Comparison of ENCODE assay signal across 29 mouse cellular contexts in the genomic region with DNA sequence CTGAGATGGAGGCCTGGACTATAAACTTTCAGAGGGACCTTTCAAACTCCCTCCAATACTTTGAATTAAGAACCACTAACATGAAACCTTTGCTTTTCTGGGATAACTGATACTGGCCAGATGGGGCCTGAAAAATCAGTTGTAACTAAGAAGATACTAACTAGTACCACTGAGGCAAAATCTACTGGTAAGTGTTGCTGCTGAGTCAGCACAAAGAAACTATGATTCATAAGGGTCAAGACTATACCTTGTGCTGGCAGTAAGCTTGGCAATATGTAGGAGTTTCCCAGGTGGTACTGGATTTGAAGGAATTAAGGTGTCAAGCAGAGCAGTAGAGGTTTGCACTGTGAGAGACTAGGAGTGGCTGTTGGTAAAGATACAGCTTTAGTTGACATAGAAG.
"Had no signal": no experiment of that assay in that cellular context is flagged by ENCODE, and none has a peak within 500 bp of the region (broad histone marks: within the 10 kb centered on the region; RNA-seq: fewer than 3 reads in every experiment).

No protein-coding gene starts in this region.

- H3K27me3 ChIP-seq: limb, embryonic 12.5 days; limb, embryonic 13.5 days; limb, embryonic 15.5 days; liver, embryonic 12.5 days; liver, embryonic 13.5 days; liver, embryonic 15.5 days; lung, embryonic 15.5 days; megakaryocyte, embryonic 14.5 days; midbrain, embryonic 12.5 days; midbrain, embryonic 13.5 days; midbrain, embryonic 15.5 days had no signal

- DNase-seq: left cerebral cortex, postnatal 4 days; liver; liver, embryonic 13.5 days; liver, postnatal 0 days; lung, adult 18-20 months; lung, adult 2 months; lung, embryonic 14.5 days; lung, postnatal 10 days; lung, postnatal 14 days; lung, postnatal 36 days; lung, postnatal 4 days; midbrain, embryonic 14.5 days had no signal

- H3K9me3 ChIP-seq: limb, embryonic 10.5 days; limb, embryonic 12.5 days; limb, embryonic 13.5 days; limb, embryonic 15.5 days; liver, embryonic 12.5 days; liver, embryonic 13.5 days; liver, embryonic 15.5 days; lung, embryonic 15.5 days; megakaryocyte, embryonic 14.5 days; midbrain, embryonic 10.5 days; midbrain, embryonic 12.5 days; midbrain, embryonic 13.5 days; midbrain, embryonic 15.5 days had no signal

- H3K4me1 ChIP-seq: limb, embryonic 10.5 days; limb, embryonic 12.5 days; limb, embryonic 13.5 days; limb, embryonic 15.5 days; liver, embryonic 12.5 days; liver, embryonic 13.5 days; liver, embryonic 15.5 days; lung, embryonic 15.5 days; midbrain, embryonic 10.5 days; midbrain, embryonic 12.5 days; midbrain, embryonic 13.5 days; midbrain, embryonic 15.5 days had no signal

- H3K27ac ChIP-seq: limb, embryonic 10.5 days; limb, embryonic 12.5 days; limb, embryonic 13.5 days; limb, embryonic 15.5 days; liver, embryonic 12.5 days; liver, embryonic 13.5 days; liver, embryonic 14.5 days; liver, embryonic 15.5 days; lung, embryonic 15.5 days; macrophage; midbrain, embryonic 10.5 days; midbrain, embryonic 12.5 days; midbrain, embryonic 13.5 days; midbrain, embryonic 15.5 days had no signal

- H3K4me3 ChIP-seq: limb, embryonic 10.5 days; limb, embryonic 12.5 days; limb, embryonic 13.5 days; limb, embryonic 15.5 days; liver, embryonic 12.5 days; liver, embryonic 13.5 days; liver, embryonic 15.5 days; lung, embryonic 15.5 days; megakaryocyte, embryonic 14.5 days; midbrain, embryonic 10.5 days; midbrain, embryonic 12.5 days; midbrain, embryonic 13.5 days; midbrain, embryonic 15.5 days; myocyte had no signal

- H3K36me3 ChIP-seq: liver, embryonic 13.5 days had no signal

- H3K4me2 ChIP-seq: limb, embryonic 12.5 days; limb, embryonic 13.5 days; limb, embryonic 15.5 days; liver, embryonic 11.5 days; liver, embryonic 12.5 days; liver, embryonic 13.5 days; liver, embryonic 15.5 days; lung, embryonic 14.5 days; lung, embryonic 15.5 days; midbrain, embryonic 11.5 days; midbrain, embryonic 12.5 days; midbrain, embryonic 13.5 days; midbrain, embryonic 15.5 days had no signal

- H3K9ac ChIP-seq: limb, embryonic 12.5 days; limb, embryonic 13.5 days; limb, embryonic 15.5 days; liver, embryonic 12.5 days; liver, embryonic 13.5 days; liver, embryonic 14.5 days; liver, embryonic 15.5 days; liver, postnatal 0 days; lung, embryonic 14.5 days; lung, embryonic 15.5 days; midbrain, embryonic 12.5 days; midbrain, embryonic 13.5 days; midbrain, embryonic 15.5 days had no signal
